Mouse (Mus musculus) MEL (cell line): ENCODE results near the gene Gpc5. TPM values are rescaled to one million over a fixed set of nuclear protein-coding genes. Genes with fewer than 3 reads are reported as not detected.
A peak's percentile ranks its signal among the peaks of the same experiment; 100 is the strongest.

Source experiments
- DNase-seq: peaks from one replicate; pipeline ENCODE4 v3.0.0; 2011; ENCODE audit warnings: low read depth, low spot score
- H3K27ac ChIP-seq: 2 replicates; pipeline ENCODE4 v1.5.1; 2012; ENCODE audit warnings: low read depth, mild to moderate bottlenecking, control low read depth, low read length, moderate library complexity; ENCODE audit not compliant: control insufficient read depth
- H3K27me3 ChIP-seq, 2 experiments: fragments of 150-350 bp in 1 of 2; sonication (generic) in 1 of 2; 2 replicates each; pipeline ENCODE4 v1.6.1; 2012; ENCODE audit warnings: low read length in 2 of 2, mild to moderate bottlenecking in 2 of 2, improper control_type of control experiment in 1 of 2, moderate library complexity in 1 of 2; ENCODE audit not compliant: insufficient read depth in 2 of 2, control insufficient read depth in 1 of 2
- H3K36me3 ChIP-seq, 2 experiments: 2 replicates each; pipeline ENCODE4 v1.6.1; 2012 to 2014; ENCODE audit warnings: low read length in 2 of 2, improper control_type of control experiment in 1 of 2, inconsistent platforms in 1 of 2, mild to moderate bottlenecking in 1 of 2; ENCODE audit not compliant: insufficient read depth in 2 of 2, control insufficient read depth in 1 of 2
- H3K4me1 ChIP-seq, 2 experiments: fragments of 150-350 bp in 1 of 2; sonication (generic) in 1 of 2; 2 replicates each; pipeline ENCODE4 v1.6.1; 2012; ENCODE audit warnings: low read length in 2 of 2, improper control_type of control experiment in 1 of 2, mild to moderate bottlenecking in 1 of 2; ENCODE audit not compliant: insufficient read depth in 2 of 2, control insufficient read depth in 1 of 2
- H3K4me3 ChIP-seq, 2 experiments: fragments of 150-350 bp in 1 of 2; sonication (generic) in 1 of 2; 2 replicates each; pipeline ENCODE4 v1.5.1; 2012; ENCODE audit warnings: low read depth in 2 of 2, low read length in 2 of 2, mild to moderate bottlenecking in 2 of 2, moderate library complexity in 2 of 2, control low read depth in 1 of 2, improper control_type of control experiment in 1 of 2; ENCODE audit not compliant: control insufficient read depth in 1 of 2, insufficient read depth in 1 of 2
- H3K79me2 ChIP-seq: 2 replicates; pipeline ENCODE4 v1.6.1; 2012; ENCODE audit warnings: mild to moderate bottlenecking, low read length, moderate library complexity; ENCODE audit not compliant: control insufficient read depth, poor library complexity, insufficient read depth
- H3K9ac ChIP-seq: 2 replicates; pipeline ENCODE4 v1.6.1; 2012; ENCODE audit warnings: low read depth, mild to moderate bottlenecking, control low read depth, low read length, moderate library complexity; ENCODE audit not compliant: control insufficient read depth, poor library complexity, severe bottlenecking
- H3K9me3 ChIP-seq: fragments of 150-350 bp; sonication (generic); replicated peaks from 2 replicates; pipeline ENCODE4 v1.6.1; 2012; ENCODE audit warnings: mild to moderate bottlenecking, low read length, improper control_type of control experiment, moderate library complexity; ENCODE audit not compliant: insufficient read depth
- CTCF ChIP-seq, 3 experiments: IDR thresholded peaks in 2 of 3; conservative IDR thresholded peaks in 1 of 3; 2 replicates each; pipeline ENCODE4 v1.5.1; 2011 to 2012; ENCODE audit warnings: low read length in 3 of 3, low read depth in 2 of 3, mild to moderate bottlenecking in 2 of 3, improper control_type of control experiment in 1 of 3, inconsistent platforms in 1 of 3, mixed read lengths in 1 of 3, moderate library complexity in 1 of 3; ENCODE audit not compliant: control insufficient read depth in 1 of 3, insufficient read depth in 1 of 3, poor library complexity in 1 of 3, severe bottlenecking in 1 of 3
- E2F4 ChIP-seq: IDR thresholded peaks from 2 replicates; pipeline ENCODE4 v1.6.1; 2011; ENCODE audit warnings: low read depth, low read length, improper control_type of control experiment, borderline replicate concordance
- ELF1 ChIP-seq: IDR thresholded peaks from 2 replicates; pipeline ENCODE4 v1.6.1; 2014; ENCODE audit warnings: low read depth, mild to moderate bottlenecking, inconsistent platforms, low read length, improper control_type of control experiment, moderate library complexity
- EP300 ChIP-seq, 2 experiments: IDR thresholded peaks; 2 replicates each; pipeline ENCODE4 v1.6.1; 2011; ENCODE audit warnings: improper control_type of control experiment in 2 of 2, low read length in 2 of 2, low read depth in 1 of 2, mild to moderate bottlenecking in 1 of 2
- HCFC1 ChIP-seq: IDR thresholded peaks from 2 replicates; pipeline ENCODE4 v1.6.1; 2012; ENCODE audit warnings: low read depth, mild to moderate bottlenecking, inconsistent platforms, low read length, improper control_type of control experiment, moderate library complexity
- JUND ChIP-seq: IDR thresholded peaks from 2 replicates; pipeline ENCODE4 v1.6.1; 2011; ENCODE audit warnings: low read depth, mild to moderate bottlenecking, improper control_type of control experiment, low read length
- KAT2A ChIP-seq: conservative IDR thresholded peaks from 2 replicates; pipeline ENCODE4 v1.6.1; 2012; ENCODE audit warnings: low read depth, low read length, improper control_type of control experiment, inconsistent platforms
- NRF1 ChIP-seq: IDR thresholded peaks from 2 replicates; pipeline ENCODE4 v1.6.1; 2014; ENCODE audit warnings: low read depth, mild to moderate bottlenecking, inconsistent platforms, low read length, improper control_type of control experiment, moderate library complexity; ENCODE audit not compliant: poor library complexity, insufficient read depth, severe bottlenecking
- POLR2AphosphoS5 ChIP-seq: IDR thresholded peaks from 2 replicates; pipeline ENCODE4 v1.6.1; 2012; ENCODE audit warnings: low read depth, borderline replicate concordance, mild to moderate bottlenecking, inconsistent platforms, low read length, moderate library complexity, mixed read lengths
- RAD21 ChIP-seq: IDR thresholded peaks from 2 replicates; pipeline ENCODE4 v1.6.1; 2011; ENCODE audit warnings: mild to moderate bottlenecking, low read depth, low read length, improper control_type of control experiment
- SMC3 ChIP-seq: IDR thresholded peaks from 2 replicates; pipeline ENCODE4 v1.6.1; 2011; ENCODE audit warnings: low read depth, low read length, improper control_type of control experiment
- TAL1 ChIP-seq: IDR thresholded peaks from 2 replicates; pipeline ENCODE4 v1.6.1; 2012; ENCODE audit warnings: mild to moderate bottlenecking, inconsistent platforms, low read length, moderate library complexity, mixed read lengths
- TBP ChIP-seq: IDR thresholded peaks from 2 replicates; pipeline ENCODE4 v1.8.0; 2011; ENCODE audit warnings: low read depth, low read length, improper control_type of control experiment
- TCF12 ChIP-seq: IDR thresholded peaks from 2 replicates; pipeline ENCODE4 v1.6.1; 2014; ENCODE audit warnings: low read depth, mild to moderate bottlenecking, inconsistent platforms, low read length, improper control_type of control experiment, moderate library complexity
- ZMIZ1 ChIP-seq: IDR thresholded peaks from 2 replicates; pipeline ENCODE4 v1.6.1; 2012; ENCODE audit warnings: low read depth, mild to moderate bottlenecking, inconsistent platforms, low read length, improper control_type of control experiment, moderate library complexity
- polyA plus RNA-seq, 2 experiments: library from polyadenylated mRNA; stranded (reverse) in 1 of 2; unstranded in 1 of 2; fragments of >175 nt in 1 of 2; fragments of >200 nt in 1 of 2; gene quantifications; 2 replicates each; pipeline versions ENCODE4 v1.2.1 to v1.2.4; 2012; ENCODE audit warnings: low replicate concordance in 2 of 2, low read depth in 1 of 2; ENCODE audit not compliant: insufficient read length in 2 of 2, insufficient read depth in 1 of 2, missing spikeins in 1 of 2
- total RNA-seq: library from RNA; depleted of rRNA; stranded (reverse); fragments of 300-350 nt; gene quantifications from 2 replicates; pipeline ENCODE4 v1.2.3, GENCODE M21; 2012

Gene Gpc5
- total and polyA plus RNA-seq, 3 experiments, result not detected

- no peak overlapping the region for H3K4me3 ChIP-seq
- no peaks in the 10 kb centered on the region for H3K36me3 ChIP-seq
- H3K79me2 ChIP-seq, result no peaks in the 10 kb centered on the region
- no peaks in the 10 kb centered on the region for H3K4me1 ChIP-seq
- no peaks in the 10 kb centered on the region for H3K27me3 ChIP-seq
- H3K9ac ChIP-seq, result no peak overlapping the region
- no peak for DNase-seq
- H3K9me3 ChIP-seq, result no peaks in the 10 kb centered on the region
- H3K27ac ChIP-seq, result no peak overlapping the region
- TF ChIP-seq SMC3, result peak; percentile 34
- peak; percentile 37 for TF ChIP-seq RAD21
- TF ChIP-seq EP300 (IDR thresholded peaks at IDR 0.05; ENCODE audit: low read depth in 1 of 2, low read length in 2 of 2), result no peak
- peak in 2 of 3 experiments; percentile 19 to 32; a peak in 3 of 6 replicates for TF ChIP-seq CTCF (IDR thresholded peaks at IDR 0.05 in 2 of 3, conservative IDR thresholded peaks at IDR 0.05 in 1 of 3; ENCODE audit: control insufficient read depth in 1 of 3, insufficient read depth in 1 of 3, low read depth in 2 of 3, low read length in 3 of 3, poor library complexity in 1 of 3, severe bottlenecking in 1 of 3)
Measured at GRCm38 (mm10) chr14:115485090-115485489, 393.1 kb downstream of the Gpc5 start.

GRCm38 (mm10) chr14:115500794-115501193 is 408.8 kb downstream of the Gpc5 start:
- Histone ChIP-seq H3K9me3 (no peaks in the 10 kb centered on the region), H3K27me3 (no peaks in the 10 kb centered on the region), H3K36me3 (no peaks in the 10 kb centered on the region), H3K4me3 (no peak overlapping the region), H3K4me1 (no peaks in the 10 kb centered on the region), H3K27ac (no peak overlapping the region), H3K79me2 (no peaks in the 10 kb centered on the region), H3K9ac (no peak overlapping the region)
- TF ChIP-seq POLR2AphosphoS5, result no peak
- TF ChIP-seq ZMIZ1, result no peak
- TF ChIP-seq NRF1, result no peak
- no peak for DNase-seq

- H3K4me3 ChIP-seq, result no peak overlapping the region
- H3K36me3 ChIP-seq, result no peaks in the 10 kb centered on the region
- TF ChIP-seq ELF1, result no peak
- no peak for TF ChIP-seq HCFC1
- TF ChIP-seq TBP, result no peak
- TF ChIP-seq JUND, result no peak
- no peak for TF ChIP-seq KAT2A
- no peak for TF ChIP-seq ZMIZ1
- TF ChIP-seq TCF12, result no peak
- TF ChIP-seq E2F4, result no peak
- no peak for TF ChIP-seq TAL1
- H3K9me3 ChIP-seq, result no peaks in the 10 kb centered on the region
- H3K27ac ChIP-seq, result no peak overlapping the region
- no peaks in the 10 kb centered on the region for H3K4me1 ChIP-seq
- H3K27me3 ChIP-seq, result no peaks in the 10 kb centered on the region
- no peak overlapping the region for H3K9ac ChIP-seq
- no peak for DNase-seq
- no peaks in the 10 kb centered on the region for H3K79me2 ChIP-seq
Measured at GRCm38 (mm10) chr14:115546516-115547282, 454.7 kb downstream of the Gpc5 start.
